Mouse (Mus musculus) limb, embryonic 15.5 days (tissue): ENCODE measurements at regions not wholly inside any gene's neighbourhood (a gene's known extent, or its start where the extent isn't known, plus 50 kb on each side); places are given as distances from the start of the nearest gene placed in this dataset.
"Not testable (repeated sequence)": the region's sequence is repeated elsewhere in the genome, so short reads cannot be mapped to it uniquely, and the experiment has no call there.

ENCODE experiments used
- ATAC-seq: fragments of 200-750 bp; cut with Nextera tagmentation; 2 replicates; pipeline ENCODE4 v1.8.0; 2017; ENCODE audit warnings: low read depth, moderate TSS enrichment; ENCODE audit not compliant: insufficient number of reproducible peaks, low FRiP score, low TSS enrichment
- H3K27ac ChIP-seq: fragments of 300-500 bp; sonication (generic); 2 replicates; pipeline ENCODE4 v1.5.1; 2015; ENCODE audit warnings: moderate library complexity, mild to moderate bottlenecking, inconsistent platforms
- H3K27me3 ChIP-seq: fragments of 300-500 bp; sonication (generic); 2 replicates; pipeline ENCODE4 v1.6.1; 2015; ENCODE audit warnings: inconsistent platforms
- H3K36me3 ChIP-seq: fragments of 300-500 bp; sonication (generic); 2 replicates; pipeline ENCODE4 v1.6.1; 2015; ENCODE audit warnings: inconsistent platforms
- H3K4me1 ChIP-seq: fragments of 300-500 bp; sonication (generic); 2 replicates; pipeline ENCODE4 v1.6.1; 2015; ENCODE audit warnings: inconsistent platforms
- H3K4me2 ChIP-seq: fragments of 300-500 bp; sonication (generic); 2 replicates; pipeline ENCODE4 v1.6.1; 2015; ENCODE audit warnings: mild to moderate bottlenecking, inconsistent platforms
- H3K4me3 ChIP-seq: fragments of 300-500 bp; sonication (generic); 2 replicates; pipeline ENCODE4 v1.5.1; 2015; ENCODE audit warnings: mild to moderate bottlenecking, inconsistent platforms
- H3K9ac ChIP-seq: fragments of 300-500 bp; sonication (generic); 2 replicates; pipeline ENCODE4 v1.6.1; 2015; ENCODE audit warnings: inconsistent platforms
- H3K9me3 ChIP-seq: fragments of 300-500 bp; sonication (generic); 2 replicates; pipeline ENCODE4 v1.6.1; 2016; ENCODE audit warnings: inconsistent platforms
- WGBS: fragments of 180-500 bp; shearing (Covaris S2); methylation state at CpG from one replicate; pipeline ENCODE4 v1.1.7; 2015; 5-methylcytosine and 5-hydroxymethylcytosine counted together

DNA sequence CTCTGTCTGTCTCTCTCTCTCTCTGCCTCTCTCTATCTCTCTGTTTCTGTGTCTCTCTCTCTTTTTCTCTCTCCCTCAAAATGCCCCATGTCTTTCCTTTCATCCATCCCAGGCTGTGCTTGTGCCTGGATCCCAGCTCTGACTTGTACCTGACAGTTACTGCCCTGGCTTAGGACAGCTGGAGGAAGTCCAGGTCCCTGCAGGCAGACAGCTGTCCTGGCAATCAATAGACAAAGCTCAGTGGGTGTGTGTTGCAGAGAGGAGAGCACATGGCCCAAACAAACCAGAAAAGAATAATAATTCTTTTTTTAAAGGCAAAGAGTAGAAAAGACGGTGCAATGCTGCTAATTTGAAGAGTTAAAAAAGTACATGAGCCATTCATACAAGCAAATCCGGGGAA is 148.4 kb upstream of the Sulf2 start:
- Histone ChIP-seq H3K4me1 (peaks cover 7% of the 10 kb centered on the region; the same call in 1 of the 2 replicates), H3K9me3 (no peaks in the 10 kb centered on the region), H3K27ac (no peak overlapping the region), H3K4me2 (no peak overlapping the region), H3K9ac (no peak overlapping the region), H3K27me3 (no peaks in the 10 kb centered on the region), H3K36me3 (no peaks in the 10 kb centered on the region), H3K4me3 (no peak overlapping the region)
- WGBS, result 71% methylated on average over 2 of the region's 2 CpGs
- no peak for ATAC-seq

DNA sequence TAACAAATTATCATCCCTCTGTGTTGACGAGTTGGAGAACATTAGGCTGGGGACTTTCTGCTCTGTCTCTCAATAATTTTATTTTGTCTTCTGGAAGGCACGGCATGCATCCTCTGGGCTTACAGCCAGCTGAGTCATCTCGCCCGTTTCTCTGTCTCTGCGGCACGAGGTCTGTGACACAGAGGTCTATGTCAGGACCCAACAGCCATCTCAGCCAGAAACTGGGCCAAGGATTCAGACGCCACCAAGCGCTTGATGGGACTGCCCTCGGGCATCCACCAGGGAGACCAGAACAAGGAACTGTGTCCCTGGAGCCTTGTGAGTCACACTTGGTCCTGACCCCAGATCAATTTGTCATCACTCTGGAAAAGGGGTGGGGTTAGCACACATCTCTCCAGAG is 145.7 kb upstream of the Sulf2 start:
- Histone ChIP-seq H3K4me2 (no peak overlapping the region), H3K9ac (no peak overlapping the region), H3K9me3 (no peaks in the 10 kb centered on the region), H3K4me3 (no peak overlapping the region), H3K36me3 (no peaks in the 10 kb centered on the region), H3K27ac (no peak overlapping the region), H3K4me1 (peaks cover 7% of the 10 kb centered on the region; the same call in 1 of the 2 replicates), H3K27me3 (no peaks in the 10 kb centered on the region)
- WGBS, result 62% methylated on average over 9 of the region's 9 CpGs
- ATAC-seq, result no peak

DNA sequence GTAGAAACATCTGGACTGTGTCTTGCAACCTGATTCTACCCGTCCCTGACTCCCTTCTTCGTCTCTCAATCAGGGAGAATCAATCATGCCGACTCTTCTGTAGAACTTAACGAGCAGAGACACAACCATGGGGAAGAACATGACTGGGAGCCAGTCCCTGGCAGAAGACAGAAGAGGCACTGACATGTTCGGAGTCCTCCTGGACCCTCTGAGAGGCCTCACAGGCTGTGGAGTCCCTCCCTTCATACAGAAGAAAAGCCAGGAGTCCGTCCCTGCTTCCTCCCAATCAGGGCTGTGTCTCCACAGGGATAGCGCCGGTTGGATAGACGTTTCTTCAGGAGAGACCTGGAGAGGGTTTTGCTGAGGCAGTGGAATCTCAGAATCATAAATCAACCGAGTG is 139.2 kb upstream of the Sulf2 start:
- 22% methylated on average over 10 of the region's 10 CpGs for WGBS
- H3K9ac ChIP-seq, result no peak overlapping the region
- no peak for ATAC-seq
- no peaks in the 10 kb centered on the region for H3K36me3 ChIP-seq
- no peaks in the 10 kb centered on the region for H3K27me3 ChIP-seq
- H3K9me3 ChIP-seq, result no peaks in the 10 kb centered on the region
- peaks cover 26% of the 10 kb centered on the region for H3K4me1 ChIP-seq
- no peak overlapping the region; the same call in 1 of the 2 replicates for H3K27ac ChIP-seq
- no peak overlapping the region for H3K4me3 ChIP-seq
- no peak overlapping the region for H3K4me2 ChIP-seq

DNA sequence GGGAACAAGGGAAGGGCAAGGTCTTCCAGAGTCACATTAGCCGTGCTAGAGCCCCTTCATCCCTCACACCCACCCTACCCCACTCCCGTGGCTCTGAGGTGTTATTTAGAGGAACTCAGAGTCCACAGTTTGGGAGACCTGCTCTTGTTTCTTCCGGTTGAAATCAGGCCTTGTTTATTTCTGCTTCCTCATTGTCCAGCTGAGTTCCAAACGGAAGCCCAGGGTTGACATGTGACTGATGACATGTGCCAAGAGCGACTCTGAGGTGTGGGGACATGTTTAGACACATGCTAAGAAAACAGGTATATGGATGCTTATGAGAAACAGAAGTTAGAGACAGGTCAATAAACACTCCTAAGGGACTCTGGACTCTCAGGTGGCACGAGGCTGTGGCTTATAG is 137.5 kb upstream of the Sulf2 start:
- Histone ChIP-seq H3K4me3 (no peak overlapping the region), H3K4me2 (no peak overlapping the region), H3K27me3 (no peaks in the 10 kb centered on the region), H3K4me1 (peaks cover 30% of the 10 kb centered on the region), H3K9me3 (no peaks in the 10 kb centered on the region), H3K36me3 (no peaks in the 10 kb centered on the region), H3K27ac (no peak overlapping the region), H3K9ac (no peak overlapping the region)
- WGBS, result 72% methylated on average over 6 of the region's 6 CpGs
- ATAC-seq, result no peak

DNA sequence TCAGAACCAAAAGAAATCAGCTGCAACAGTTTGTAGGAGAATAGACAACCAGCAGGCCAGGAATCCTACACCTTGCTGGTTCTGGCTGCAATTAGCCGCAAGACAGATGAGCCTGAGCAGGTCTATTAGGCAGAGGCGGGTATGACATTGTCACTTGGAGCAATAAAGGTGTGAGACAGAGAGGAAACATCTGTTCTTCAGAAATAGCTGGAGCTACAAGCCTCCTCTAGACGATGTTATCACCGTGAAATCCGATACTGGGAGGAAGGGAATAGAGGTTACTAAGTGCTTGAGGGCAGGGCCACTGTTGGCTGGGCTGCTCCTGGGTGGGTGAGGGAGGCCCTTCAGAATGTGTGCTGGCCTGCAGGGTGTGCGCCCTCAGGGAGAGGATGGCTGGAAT is 135.8 kb upstream of the Sulf2 start:
- no peak overlapping the region for H3K4me2 ChIP-seq
- H3K9me3 ChIP-seq, result no peaks in the 10 kb centered on the region
- 16% methylated on average over 6 of the region's 6 CpGs for WGBS
- H3K9ac ChIP-seq, result no peak overlapping the region
- ATAC-seq, result no peak
- no peak overlapping the region for H3K4me3 ChIP-seq
- no peaks in the 10 kb centered on the region for H3K36me3 ChIP-seq
- no peaks in the 10 kb centered on the region for H3K27me3 ChIP-seq
- H3K27ac ChIP-seq, result peak overlapping the region; percentile 39; the same call in 1 of the 2 replicates
- H3K4me1 ChIP-seq, result peaks cover 30% of the 10 kb centered on the region

DNA sequence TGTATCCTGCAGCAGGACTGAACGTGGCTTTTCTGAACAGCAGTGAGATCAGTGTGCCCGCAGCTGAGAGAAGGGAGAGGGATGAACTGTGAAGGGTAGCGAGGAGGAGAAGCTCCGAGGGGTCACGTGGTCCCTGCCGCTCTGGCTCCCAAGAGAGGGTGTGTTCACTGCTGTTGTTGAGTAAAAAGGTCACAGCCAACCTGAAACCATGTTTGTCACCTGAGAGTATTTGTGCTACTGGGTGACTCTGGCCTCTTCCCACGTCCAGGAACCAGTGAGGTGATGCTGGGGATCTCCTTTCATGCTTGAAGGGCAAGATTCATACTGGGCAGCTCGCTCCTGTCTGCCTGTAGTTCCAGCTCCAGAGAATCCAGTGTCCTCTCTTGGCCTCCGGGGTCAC is 135.4 kb upstream of the Sulf2 start:
- Histone ChIP-seq H3K9me3 (no peaks in the 10 kb centered on the region), H3K27me3 (no peaks in the 10 kb centered on the region), H3K4me1 (peaks cover 30% of the 10 kb centered on the region), H3K27ac (peak overlapping the region; percentile 39; the same call in 1 of the 2 replicates), H3K4me2 (no peak overlapping the region), H3K36me3 (no peaks in the 10 kb centered on the region), H3K9ac (no peak overlapping the region), H3K4me3 (no peak overlapping the region)
- WGBS, result 31% methylated on average over 9 of the region's 9 CpGs
- no peak for ATAC-seq

DNA sequence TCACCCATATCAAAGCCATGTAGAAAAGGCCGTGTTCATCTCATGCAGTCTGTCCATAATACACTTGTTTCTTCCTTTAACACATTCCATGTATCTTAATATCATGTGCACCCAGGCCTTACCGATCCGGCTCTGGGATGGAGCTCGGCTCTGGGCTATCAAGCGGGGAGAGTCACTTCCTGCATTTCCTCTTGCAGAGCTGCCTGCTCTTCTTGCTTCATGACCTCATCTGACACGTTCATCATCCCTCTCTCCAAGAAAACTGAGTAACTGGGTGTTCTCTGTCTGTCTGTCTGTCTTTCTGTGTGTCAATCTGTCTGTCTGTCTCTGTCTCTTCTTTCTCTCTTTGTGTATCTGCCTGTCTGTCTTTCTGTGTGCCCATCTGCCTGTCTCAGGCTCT is 133.7 kb upstream of the Sulf2 start:
- H3K4me3 ChIP-seq, result no peak overlapping the region
- no peak overlapping the region for H3K4me2 ChIP-seq
- WGBS, result 76% methylated on average over 6 of the region's 6 CpGs
- no peak for ATAC-seq
- no peak overlapping the region for H3K9ac ChIP-seq
- peaks cover 19% of the 10 kb centered on the region for H3K4me1 ChIP-seq
- no peaks in the 10 kb centered on the region for H3K9me3 ChIP-seq
- H3K36me3 ChIP-seq, result no peaks in the 10 kb centered on the region
- no peaks in the 10 kb centered on the region for H3K27me3 ChIP-seq
- no peak overlapping the region for H3K27ac ChIP-seq

DNA sequence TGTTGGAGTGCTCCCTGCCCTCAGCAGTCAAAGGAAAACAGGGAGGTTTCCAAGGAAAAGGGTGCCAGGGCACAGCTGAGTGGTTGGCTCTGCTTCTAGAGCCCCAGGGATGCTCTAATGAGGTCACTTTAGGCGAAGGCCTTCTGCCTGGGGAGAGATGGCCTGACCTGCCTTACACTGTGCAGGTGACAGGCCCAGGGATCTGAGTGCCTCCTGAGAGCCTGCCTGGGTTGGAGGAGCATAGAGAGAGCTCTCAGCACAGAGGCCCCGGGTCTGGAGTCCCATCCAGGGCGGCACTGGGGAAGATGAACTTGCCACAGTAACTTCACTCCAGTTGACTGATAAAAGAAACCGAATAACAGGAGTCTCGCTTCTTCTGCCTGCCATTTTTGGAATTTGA is 125.7 kb upstream of the Sulf2 start:
- not testable (repeated sequence) for H3K36me3 ChIP-seq, ATAC-seq, H3K9ac ChIP-seq

DNA sequence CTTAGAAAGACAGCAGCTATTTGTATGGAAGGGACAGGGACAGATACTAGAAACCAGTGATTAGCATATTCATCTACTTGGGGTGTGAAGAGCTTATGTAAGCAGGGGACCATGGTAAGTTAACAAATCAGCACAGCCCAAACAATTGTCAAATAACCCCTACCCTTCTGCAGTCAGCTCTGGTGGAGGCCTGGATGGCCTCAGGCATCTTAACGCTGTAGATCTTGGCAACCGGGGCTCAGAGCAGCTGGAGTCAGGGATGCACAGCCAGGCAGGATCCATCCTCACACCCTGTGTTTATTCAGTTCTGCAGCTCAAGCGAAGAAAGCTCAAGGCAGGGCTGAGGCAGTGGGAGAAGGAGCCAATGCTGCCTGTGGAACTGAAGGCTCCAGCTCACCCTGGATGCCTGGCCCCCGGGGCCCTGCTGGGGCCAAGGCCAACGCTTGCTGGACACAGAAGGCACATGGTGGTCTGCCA is 125.2 kb upstream of the Sulf2 start:
- peaks cover 7% of the 10 kb centered on the region; the same call in 1 of the 2 replicates for H3K4me1 ChIP-seq
- H3K4me3 ChIP-seq, result no peak overlapping the region
- no peaks in the 10 kb centered on the region for H3K9me3 ChIP-seq
- no peak overlapping the region for H3K4me2 ChIP-seq
- H3K27ac ChIP-seq, result 0 out of 2 replicates have a peak overlapping the region, but pooled peaks have one; percentile 43
- no peak for ATAC-seq
- H3K36me3 ChIP-seq, result no peaks in the 10 kb centered on the region
- H3K9ac ChIP-seq, result no peak overlapping the region
- no peaks in the 10 kb centered on the region for H3K27me3 ChIP-seq
- WGBS, result 43% methylated on average over 5 of the region's 5 CpGs

More for the DNA sequence above, 125.7 kb upstream of the Sulf2 start:
- H3K4me3 ChIP-seq, H3K4me2 ChIP-seq, H3K4me1 ChIP-seq, H3K9me3 ChIP-seq, H3K27me3 ChIP-seq: not testable (repeated sequence)
- 0 out of 2 replicates have a peak overlapping the region, but pooled peaks have one; percentile 43 for H3K27ac ChIP-seq
- 67% methylated on average over 1 of the region's 5 CpGs for WGBS

DNA sequence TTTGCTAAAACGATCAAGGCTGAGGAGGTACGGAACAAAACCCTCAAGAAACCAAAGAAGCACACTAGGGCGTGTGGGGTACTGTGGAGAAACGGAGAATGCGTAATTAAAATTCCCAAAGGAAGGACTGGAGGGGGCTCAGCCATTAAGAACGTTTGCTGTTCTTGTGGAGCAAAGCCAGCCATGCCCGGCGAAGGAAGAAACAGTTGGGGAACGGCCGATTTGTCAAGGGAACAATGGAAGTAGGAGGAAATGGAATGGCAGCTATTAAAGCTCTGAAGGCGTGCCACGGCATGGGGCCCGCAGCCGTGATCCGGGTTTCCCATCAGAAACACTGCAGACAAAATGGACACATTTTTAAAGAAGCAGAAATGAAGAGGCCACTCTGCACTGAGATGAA is 124.2 kb upstream of the Sulf2 start:
- peaks cover 7% of the 10 kb centered on the region; the same call in 1 of the 2 replicates for H3K4me1 ChIP-seq
- 85% methylated on average over 15 of the region's 15 CpGs for WGBS

DNA sequence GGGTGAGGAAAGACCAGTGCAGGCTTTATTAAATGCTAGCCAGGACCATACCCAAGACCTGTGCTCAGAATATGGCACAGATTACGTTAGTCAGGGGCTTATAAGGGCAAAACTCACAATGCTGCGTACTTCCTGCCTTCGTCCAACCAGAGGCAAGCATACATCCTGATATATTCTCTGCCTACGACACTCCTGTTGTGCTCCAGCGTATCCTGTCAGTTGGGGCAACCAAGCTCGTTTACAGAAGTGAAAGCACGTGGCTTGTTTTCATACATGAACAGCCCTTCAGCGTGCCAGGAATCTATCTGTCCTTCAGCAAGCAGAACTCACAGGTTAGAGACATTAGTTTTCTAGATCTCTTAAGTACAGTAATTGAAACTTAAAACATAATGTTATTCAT is 119.9 kb upstream of the Sulf2 start:
- WGBS, result 83% methylated on average over 8 of the region's 8 CpGs
- H3K27ac ChIP-seq, result no peak overlapping the region

More for the DNA sequence above, 124.2 kb upstream of the Sulf2 start:
- ATAC-seq, result no peak
- no peak overlapping the region for H3K9ac ChIP-seq
- no peak overlapping the region for H3K4me3 ChIP-seq
- no peak overlapping the region for H3K27ac ChIP-seq
- H3K9me3 ChIP-seq, result no peaks in the 10 kb centered on the region
- H3K36me3 ChIP-seq, result no peaks in the 10 kb centered on the region
- no peak overlapping the region for H3K4me2 ChIP-seq
- no peaks in the 10 kb centered on the region for H3K27me3 ChIP-seq

DNA sequence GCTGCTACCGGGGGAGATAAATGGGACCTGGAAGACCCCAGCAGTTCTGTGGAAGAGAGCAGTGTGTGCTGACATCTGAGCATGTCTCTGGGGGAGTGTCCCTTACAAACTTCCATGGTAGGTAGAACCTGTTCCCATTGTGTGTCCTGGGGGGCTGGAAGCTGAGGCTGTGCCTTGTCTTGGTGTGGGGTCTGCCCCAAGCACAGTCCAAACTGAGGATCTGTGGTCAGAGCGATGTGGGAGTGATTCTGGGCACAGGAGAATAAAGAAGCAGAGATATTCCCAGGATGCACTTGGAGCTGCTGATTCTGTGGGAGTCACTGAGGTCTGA is 118.5 kb upstream of the Sulf2 start:
- Histone ChIP-seq H3K36me3 (no peaks in the 10 kb centered on the region), H3K27me3 (no peaks in the 10 kb centered on the region), H3K4me3 (no peak overlapping the region), H3K4me1 (peaks cover 13% of the 10 kb centered on the region), H3K27ac (no peak overlapping the region), H3K9me3 (no peaks in the 10 kb centered on the region), H3K4me2 (no peak overlapping the region), H3K9ac (no peak overlapping the region)
- no peak for ATAC-seq
- WGBS, result 61% methylated on average over 2 of the region's 2 CpGs

More for the DNA sequence above, 119.9 kb upstream of the Sulf2 start:
- Histone ChIP-seq H3K4me1 (peaks cover 14% of the 10 kb centered on the region), H3K36me3 (no peaks in the 10 kb centered on the region), H3K4me2 (no peak overlapping the region), H3K9ac (no peak overlapping the region), H3K4me3 (no peak overlapping the region), H3K9me3 (no peaks in the 10 kb centered on the region), H3K27me3 (no peaks in the 10 kb centered on the region)
- no peak for ATAC-seq
